Mouse (Mus musculus): Measurements from ENCODE around the gene Zfp629.

Zfp629 gene

GRCm38 (mm10) chr7:127561340-127561858 is 54.2 kb downstream of the Zfp629 start, which contains the start of gene Tmem265:
Tmem265 (plus strand) TSS chr7:127561390.
- DNase-seq = no peak

GRCm38 (mm10) chr7:127560580-127560979 is 55.0 kb downstream of the Zfp629 start:
- no peak for DNase-seq
